Mouse (Mus musculus) embryonic fibroblast, embryonic 13.5 days (primary cell): ENCODE results near the gene Slfn2. TPM values are rescaled to one million over a fixed set of nuclear protein-coding genes. Genes with fewer than 3 reads are reported as not detected.

Experiments used
- H3K27ac ChIP-seq: 2 replicates; pipeline ENCODE4 v1.5.1; 2012; ENCODE audit warnings: low read length, control low read depth, inconsistent platforms; ENCODE audit not compliant: insufficient read depth
- H3K4me1 ChIP-seq: 2 replicates; pipeline ENCODE4 v1.6.1; 2011; ENCODE audit warnings: low read length; ENCODE audit not compliant: control insufficient read depth, insufficient read depth
- H3K4me3 ChIP-seq: 2 replicates; pipeline ENCODE4 v1.5.1; 2011; ENCODE audit warnings: mild to moderate bottlenecking, control low read depth, low read length; ENCODE audit not compliant: insufficient read depth
- CTCF ChIP-seq: IDR thresholded peaks from 2 replicates; pipeline ENCODE4 v1.5.1; 2011; ENCODE audit warnings: mild to moderate bottlenecking, control low read depth, low read length, moderate library complexity, borderline replicate concordance; ENCODE audit not compliant: insufficient read depth
- POLR2A ChIP-seq: IDR thresholded peaks from 2 replicates; pipeline ENCODE4 v1.6.1; 2011; ENCODE audit warnings: low read depth, mild to moderate bottlenecking, control low read depth, low read length, moderate library complexity
- polyA plus RNA-seq: library from polyadenylated mRNA; stranded (reverse); fragments of >200 nt; gene quantifications from 2 replicates; pipeline ENCODE4 v1.2.4, GENCODE M21; 2011; ENCODE audit warnings: low read depth; ENCODE audit not compliant: missing spikeins, insufficient read length

Gene Slfn2
- polyA plus RNA-seq, 1 experiment, result 7.4 TPM

GRCm38 (mm10) chr11:83116597-83117227 is 51.8 kb downstream of the Slfn2 start, which contains the start of gene Slfn1:
Slfn1 (plus strand) TSS chr11:83116849.
- Histone ChIP-seq H3K4me3 (no peak within 1 kb of the TSS), H3K27ac (no peak within 1 kb of the TSS), H3K4me1 (no peaks in the 10 kb centered on the region)
- no peak for TF ChIP-seq CTCF
- no peak for TF ChIP-seq POLR2A

GRCm38 (mm10) chr11:83118056-83118455 is 53.1 kb downstream of the Slfn2 start:
- Histone ChIP-seq H3K4me3 (no peak overlapping the region), H3K4me1 (no peaks in the 10 kb centered on the region), H3K27ac (no peak overlapping the region)
- TF ChIP-seq CTCF (no peak), POLR2A (no peak)

Other genes starting within 250 kb of the Slfn2 start
- gene Rffl, start 193.9 kb upstream of the Slfn2 start, polyA plus RNA-seq, result 5.7 and 6.2 TPM in 2 replicates
- 11.3 and 14.0 TPM in 2 replicates for gene Rad51d, start 174.5 kb upstream of the Slfn2 start, polyA plus RNA-seq
- gene Fndc8, start 173.0 kb upstream of the Slfn2 start, polyA plus RNA-seq, result not detected in 2 replicates
- 15.0 and 17.4 TPM in 2 replicates for gene Nle1, start 156.7 kb upstream of the Slfn2 start, polyA plus RNA-seq
- gene Unc45b, start 154.6 kb upstream of the Slfn2 start, polyA plus RNA-seq, result not detected in 2 replicates
- 1.0 and 5.1 TPM in 2 replicates for gene Slfn5, start 113.8 kb upstream of the Slfn2 start, polyA plus RNA-seq
- 23.9 and 28.7 TPM in 2 replicates for gene Slfn9, start 73.3 kb upstream of the Slfn2 start, polyA plus RNA-seq
- 2.2 and 4.2 TPM in 2 replicates for gene Slfn8, start 44.3 kb upstream of the Slfn2 start, polyA plus RNA-seq
- not detected in 2 replicates for gene Slfn1, start 51.7 kb downstream of the Slfn2 start, polyA plus RNA-seq
- not detected in 2 replicates for gene Slfn4, start 110.1 kb downstream of the Slfn2 start, polyA plus RNA-seq
- gene Slfn3, start 126.2 kb downstream of the Slfn2 start, polyA plus RNA-seq, result 0.46 and 0.83 TPM in 2 replicates
- gene Slfn14, start 221.6 kb downstream of the Slfn2 start, polyA plus RNA-seq, result not detected in 2 replicates
- gene Ap2b1, start 233.9 kb downstream of the Slfn2 start, polyA plus RNA-seq, result 115 and 122 TPM in 2 replicates
- gene Pex12, start 237.5 kb downstream of the Slfn2 start, polyA plus RNA-seq, result 8.9 and 9.0 TPM in 2 replicates